Mouse (Mus musculus): ENCODE data around the gene Nbea.

Nbea gene

DNA sequence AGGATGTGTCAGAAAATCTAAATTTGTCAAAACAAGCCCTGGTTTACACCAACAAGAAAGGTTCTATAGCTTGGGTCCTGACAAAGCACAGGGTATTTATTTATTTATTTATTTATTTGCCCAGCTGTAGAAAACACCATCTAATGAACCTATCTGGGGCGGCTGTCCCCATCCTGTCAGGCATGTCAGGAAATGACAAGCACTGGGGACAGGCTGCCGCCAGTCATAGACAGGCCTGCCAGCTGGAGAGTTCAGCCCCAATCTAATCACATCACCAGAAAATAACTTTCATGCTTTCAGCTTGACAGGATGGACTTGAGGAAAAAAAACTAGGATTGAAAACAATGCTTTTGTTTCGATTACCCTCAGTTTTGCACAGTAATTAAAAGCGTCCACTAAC is 440.8 kb downstream of the Nbea start:
- DNase-seq, result no peak

DNA sequence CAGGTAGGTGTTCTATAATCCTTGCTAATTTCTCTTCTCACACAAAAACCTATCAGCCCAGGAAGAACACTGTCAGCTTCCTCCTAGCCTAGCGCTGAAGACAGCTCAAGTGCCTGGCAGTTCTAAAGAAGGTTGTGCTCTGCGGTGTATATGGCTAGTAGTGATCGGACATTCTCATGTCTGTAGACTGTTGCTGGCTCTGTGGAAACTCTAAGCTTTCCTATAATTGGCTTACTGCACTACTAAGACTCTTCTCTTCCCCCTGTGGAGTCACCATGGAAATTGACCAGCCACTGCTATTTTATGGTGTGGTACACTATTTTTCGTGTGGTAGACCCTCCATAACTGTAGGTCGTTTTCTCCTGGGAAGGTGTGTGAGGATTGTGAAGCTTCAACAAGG is 441.3 kb downstream of the Nbea start:
- no peak for DNase-seq

DNA sequence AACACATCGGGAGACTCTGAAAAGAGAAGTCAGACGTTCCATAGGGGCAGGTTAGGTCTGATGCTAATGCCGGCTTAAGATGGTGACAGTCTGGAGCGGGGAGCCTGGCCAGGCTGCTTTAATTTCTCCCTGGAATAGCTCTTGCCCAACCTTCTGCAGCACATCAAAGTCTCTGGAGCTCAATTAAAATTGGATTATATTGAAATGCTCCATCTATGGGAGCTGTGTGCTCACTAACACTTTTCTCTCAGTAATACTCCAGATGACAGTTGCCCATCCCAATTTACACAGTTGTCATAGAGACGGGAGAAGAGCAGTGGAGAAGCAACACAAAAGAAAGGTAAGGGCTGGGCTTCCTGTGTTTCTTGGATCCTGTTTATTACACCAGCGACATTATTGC is 442.1 kb downstream of the Nbea start:
- no peak for DNase-seq

DNA sequence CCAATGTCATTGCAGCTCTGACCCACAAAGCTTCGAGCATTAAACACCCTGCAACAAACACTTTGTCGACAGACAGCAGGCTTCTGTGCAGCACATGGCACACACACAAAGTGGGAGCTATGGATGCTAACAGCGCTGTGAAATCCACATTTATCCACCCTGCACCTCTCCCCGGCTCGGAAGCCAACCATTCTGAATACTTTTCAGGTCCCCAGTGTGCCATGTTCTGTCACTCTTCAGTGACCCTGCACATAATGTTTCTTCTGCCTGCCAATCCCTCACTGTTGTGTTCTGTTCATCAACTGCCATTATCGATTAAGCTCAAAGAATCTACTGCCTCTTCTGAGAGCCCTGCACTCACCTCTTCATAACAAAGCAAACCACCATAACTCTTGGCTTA is 449.8 kb downstream of the Nbea start:
- DNase-seq, result no peak

DNA sequence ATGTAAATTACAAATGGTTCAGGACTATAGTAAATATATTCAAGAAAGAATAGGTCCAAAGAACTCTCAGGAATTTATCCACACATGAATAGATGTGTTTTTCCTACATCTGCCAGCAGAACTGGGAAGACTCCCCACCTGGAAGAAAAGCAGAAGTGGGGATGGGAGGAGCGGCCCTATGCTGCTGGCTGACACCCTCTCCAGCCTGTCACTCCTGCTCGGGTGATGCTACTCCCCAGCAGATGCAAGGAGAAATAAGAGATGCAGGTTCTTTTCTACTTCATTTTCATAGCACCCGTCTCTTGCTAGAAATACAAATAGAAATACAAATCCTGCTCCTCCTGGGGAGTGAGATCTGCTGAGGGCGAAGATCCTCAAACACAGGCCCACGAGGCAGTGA is 453.0 kb downstream of the Nbea start:
- no peak for DNase-seq

DNA sequence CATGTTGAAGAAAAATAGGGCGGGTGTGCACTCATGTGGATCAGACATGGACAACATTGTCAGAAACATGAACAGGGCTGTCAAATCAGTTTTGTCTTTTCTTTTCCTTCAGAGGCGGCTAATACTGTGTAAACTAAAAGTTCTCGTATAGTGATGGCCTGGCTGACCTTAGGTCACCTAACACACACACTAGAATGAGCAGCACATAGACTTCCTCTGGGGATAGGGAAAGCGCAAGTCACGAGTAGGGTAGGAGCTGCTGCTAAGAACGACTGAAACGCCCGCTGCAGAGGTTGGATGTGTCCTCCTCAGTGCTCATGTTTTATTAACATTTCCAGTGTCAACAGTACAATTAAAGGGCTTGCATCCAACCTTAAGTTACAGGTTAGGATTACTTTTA is 453.4 kb downstream of the Nbea start:
- no peak for DNase-seq

DNA sequence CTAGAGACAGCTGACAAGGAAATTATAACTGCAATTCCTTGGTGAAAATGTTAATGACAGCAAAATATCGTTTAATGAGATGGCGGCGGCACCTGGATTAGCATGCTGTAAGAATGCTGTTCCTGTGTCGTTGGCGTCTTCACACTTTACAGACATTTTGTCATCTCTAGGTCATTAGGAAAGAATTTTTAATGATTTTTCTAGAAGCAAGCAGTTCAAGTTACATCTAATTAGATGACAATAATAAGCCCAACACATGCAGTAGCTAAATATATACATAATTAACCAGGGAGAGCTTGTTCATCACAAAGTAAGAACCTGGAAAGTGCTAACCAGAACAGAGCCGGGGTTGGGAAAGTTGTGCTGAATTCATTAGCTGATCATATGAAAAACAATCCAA is 469.2 kb downstream of the Nbea start:
- DNase-seq, result no peak

DNA sequence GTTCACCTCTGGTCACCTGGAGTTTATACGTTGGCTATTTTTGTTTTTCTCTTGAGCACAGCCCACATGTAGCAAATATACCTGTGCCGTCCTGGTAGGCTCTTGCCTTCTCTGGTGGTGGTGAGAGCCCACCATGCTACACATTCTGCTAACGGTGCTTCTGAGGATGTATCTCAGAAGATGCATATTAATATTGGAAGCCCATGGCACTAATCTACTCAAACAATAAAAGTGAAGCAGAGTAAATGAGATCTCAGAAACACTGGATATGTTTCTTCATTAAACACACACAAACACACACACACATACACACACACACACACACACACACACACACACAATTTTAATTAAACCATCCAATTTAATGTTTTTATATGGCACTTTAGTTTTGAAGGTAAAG is 469.6 kb downstream of the Nbea start:
- no peak for DNase-seq

DNA sequence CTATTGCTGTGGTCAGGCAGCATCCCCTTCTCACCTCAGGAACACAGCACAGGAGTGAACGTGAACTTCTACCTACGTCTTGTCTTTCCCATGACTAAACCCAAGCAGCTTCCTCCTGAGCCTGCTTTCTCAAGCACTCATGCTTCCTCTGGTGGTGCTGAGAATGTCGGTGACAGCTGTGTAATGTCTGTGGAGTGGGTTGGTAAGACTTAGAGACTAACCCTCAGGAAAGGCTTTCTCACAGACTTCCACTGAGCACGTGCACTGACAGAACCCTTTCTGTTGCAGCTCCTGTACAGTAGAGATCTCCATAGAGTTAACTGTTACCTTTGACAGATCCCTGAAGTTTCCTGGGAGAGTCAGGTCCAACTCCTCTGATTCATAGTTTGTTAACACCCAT is 473.2 kb downstream of the Nbea start:
- no peak for DNase-seq

DNA sequence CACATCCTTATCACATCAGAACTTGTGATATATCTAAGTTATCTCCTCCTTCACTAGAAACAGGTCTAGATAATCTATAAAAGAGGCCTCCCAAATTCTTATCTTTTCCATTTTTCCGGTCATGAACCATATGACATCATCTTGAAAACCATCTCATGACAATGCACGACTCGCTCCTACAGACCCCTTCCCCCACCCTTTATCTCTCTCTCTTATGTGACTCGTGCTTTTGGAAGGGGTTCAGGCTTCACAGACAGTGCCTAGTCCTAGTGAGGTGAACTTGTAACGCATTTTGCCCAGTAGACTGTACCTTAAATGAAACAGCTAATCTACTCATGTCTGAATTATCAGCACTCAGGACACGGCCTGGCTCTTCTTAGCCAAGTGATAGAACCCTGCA is 481.9 kb downstream of the Nbea start:
- DNase-seq, result no peak

DNA sequence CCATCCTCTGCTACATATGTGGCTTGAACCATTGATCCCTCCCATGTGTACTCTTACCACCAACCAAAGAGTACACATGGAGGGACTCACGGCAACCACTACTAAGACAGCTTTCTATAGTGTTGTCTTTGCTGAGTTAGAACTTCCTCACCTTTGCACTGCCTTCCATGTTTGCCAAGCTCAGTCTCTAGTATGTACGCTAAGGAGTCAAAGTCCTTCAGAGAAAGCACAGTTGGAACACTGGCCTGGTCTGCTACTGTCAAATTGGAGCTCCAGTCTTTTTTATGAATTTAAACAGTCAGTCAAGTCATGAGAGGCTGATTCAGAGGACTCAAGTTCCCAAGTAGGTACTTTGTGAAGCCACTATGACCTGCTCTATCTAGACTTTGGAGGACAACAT is 486.3 kb downstream of the Nbea start:
- no peak for DNase-seq

DNA sequence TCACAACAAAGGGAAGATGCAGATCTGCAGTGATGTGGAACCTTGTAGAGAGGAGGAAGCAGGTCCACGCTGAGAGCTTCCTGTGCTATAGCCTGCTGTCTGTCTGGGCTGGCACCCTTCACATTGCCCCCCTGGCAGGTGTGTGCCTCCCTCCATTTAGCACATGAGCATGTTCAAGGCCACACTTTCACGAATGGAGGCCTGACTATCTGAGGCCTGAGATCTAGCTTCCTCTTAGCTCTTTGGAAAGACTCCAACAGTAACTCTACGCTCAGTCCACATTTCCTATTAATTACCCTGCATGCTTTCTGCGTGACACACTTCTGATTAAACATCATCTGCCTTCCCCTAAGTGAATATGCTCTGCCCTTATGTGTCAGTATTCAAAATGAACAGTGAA is 490.4 kb downstream of the Nbea start:
- DNase-seq, result no peak

DNA sequence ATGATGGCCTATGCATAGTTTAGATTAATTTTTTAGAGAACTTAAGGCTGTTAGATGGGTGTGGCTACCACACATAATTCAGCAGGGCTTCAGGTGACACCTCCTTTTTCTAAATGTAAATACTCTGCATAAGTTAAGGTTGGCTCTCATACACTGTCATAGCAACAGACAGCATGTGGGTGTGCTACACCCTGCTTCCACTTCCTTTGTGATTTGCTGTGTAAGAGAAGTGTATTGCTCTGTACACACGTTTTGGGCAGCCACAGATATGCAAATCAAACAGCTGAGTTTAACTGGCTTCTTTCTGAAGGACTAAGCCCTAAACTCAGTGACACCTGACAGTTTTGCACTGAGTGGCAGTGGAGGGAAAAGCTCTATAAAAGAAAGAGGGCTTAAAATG is 495.4 kb downstream of the Nbea start:
- no peak for DNase-seq

DNA sequence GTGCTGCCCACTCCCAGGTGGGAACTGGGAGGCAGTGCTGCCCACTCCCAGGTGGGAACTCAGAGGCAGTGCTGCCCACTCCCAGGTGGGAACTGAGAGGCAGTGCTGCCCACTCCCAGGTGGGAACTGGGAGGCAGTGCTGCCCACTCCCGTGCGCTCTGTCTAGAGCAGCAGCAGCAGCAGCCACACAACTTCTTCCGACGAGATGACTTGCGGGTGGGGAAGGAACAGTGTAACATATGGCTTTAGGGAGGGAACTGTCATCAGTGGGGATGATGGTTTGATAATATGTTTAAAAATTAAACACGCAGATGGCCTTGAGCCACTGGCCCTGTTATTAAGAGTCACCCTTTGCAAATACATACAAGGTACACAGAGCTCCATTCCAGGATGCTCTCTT is 496.5 kb downstream of the Nbea start:
- no peak for DNase-seq

DNA sequence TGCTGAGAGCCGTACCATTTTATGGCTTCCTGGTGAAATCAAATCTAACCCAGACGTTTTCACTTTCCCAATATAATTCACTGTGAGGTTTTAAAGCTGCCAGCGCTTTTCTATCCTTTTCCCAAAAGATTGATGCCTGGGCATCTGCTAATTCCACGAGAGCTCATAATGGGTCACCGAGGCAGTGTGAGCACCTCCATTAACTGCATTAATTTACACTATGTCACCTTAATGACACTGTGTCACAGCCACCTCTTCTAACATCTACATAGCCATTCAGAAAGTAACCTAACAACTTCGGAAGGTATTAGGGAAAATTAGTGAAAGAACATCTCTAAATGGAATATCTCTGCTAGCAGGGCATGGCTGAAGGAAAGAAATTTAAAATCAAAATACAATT is 497.9 kb downstream of the Nbea start:
- DNase-seq, result no peak

DNA sequence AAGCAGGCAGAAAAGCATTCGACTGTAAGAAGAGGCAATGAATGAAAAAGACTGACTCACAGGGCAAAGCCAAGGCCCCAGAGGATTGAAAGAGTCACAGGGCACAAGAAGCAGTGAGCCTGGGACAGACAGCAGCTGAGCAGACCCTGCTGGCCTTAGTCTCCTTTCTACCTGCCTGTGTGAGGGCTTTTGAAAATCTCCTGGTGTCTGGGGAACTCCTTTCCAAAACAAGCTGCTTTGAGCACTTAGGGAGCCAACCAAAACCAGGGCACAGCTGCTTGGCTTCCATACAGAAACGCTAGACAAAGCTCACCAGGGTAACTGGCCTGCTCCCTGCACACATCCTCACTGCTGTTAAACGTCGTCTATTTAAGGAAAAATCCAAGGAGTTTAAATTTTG is 498.6 kb downstream of the Nbea start:
- no peak for DNase-seq

DNA sequence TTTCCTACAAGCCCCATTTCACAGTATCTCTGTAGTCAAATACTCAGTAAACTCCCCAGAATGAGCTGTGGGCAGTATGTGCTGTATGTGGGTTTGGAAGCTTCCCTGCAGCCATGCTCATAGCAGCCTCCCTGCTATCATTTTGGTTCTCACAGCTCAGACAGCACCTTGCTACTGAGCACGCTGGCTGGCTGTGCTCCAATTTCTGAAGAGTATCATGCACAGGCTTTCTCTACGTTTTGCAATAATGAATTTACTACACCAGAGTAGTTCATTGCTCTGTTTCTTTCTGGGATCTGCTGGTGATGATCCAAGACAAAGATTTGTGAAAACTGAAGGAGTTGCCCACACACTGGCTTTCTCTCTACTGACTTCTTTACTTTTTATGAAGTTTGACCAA is 505.8 kb downstream of the Nbea start:
- no peak for DNase-seq

DNA sequence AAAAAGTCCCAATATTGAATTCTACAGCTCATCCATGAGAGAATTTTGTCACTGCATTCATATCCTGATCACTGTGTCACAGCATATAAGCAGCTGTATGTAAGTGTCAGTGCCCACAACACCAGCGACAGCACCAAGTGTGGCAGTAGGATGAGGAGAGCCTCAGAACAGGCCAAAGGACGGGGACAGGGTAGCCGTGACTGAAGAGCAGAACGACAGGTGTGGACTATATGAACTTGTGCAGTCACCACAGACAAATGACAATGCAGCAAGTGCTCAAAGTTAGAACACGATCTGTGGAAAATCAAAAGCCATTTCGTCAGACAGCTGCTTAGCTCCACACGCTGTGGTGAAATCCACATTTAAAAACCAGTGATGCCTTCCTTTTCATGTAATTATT is 509.3 kb downstream of the Nbea start:
- no peak for DNase-seq

DNA sequence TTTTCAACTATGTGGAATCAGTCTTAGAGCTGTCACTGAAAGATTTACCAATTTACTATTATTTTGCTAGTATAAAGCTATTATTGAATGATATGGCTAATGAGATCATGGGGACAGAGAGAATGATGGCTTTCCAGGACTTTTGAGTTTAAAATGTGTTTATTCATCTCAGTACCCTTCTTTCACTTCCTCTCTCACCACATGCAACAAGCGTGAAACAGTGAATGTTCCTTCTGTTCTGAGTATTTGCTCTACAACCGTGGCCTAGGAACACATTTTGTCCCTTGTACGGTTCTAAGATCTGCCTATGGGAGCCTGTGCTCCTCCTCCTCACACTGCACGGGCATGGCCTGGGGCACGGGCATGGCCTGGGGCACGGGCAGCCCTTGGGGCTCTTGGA is 516.5 kb downstream of the Nbea start:
- DNase-seq, result no peak

DNA sequence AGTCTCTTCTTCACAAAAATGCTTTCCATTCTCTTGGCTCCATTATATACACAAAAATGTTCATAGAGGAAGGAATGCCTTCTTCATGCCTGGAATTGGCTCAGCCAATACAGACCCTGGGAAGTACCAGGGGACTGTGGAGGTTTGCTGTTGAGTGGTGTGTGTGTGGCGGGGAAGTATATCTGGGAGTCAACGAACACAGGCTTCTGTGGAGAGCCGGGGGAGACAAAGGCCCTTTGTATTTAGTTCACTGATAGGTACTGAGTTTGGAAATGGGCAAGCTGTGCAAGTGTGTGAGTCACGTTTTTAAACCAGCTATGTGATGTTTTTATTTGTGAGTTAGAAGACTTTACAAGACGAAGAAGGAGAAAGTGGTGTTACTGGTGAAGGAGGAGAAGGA is 517.6 kb downstream of the Nbea start:
- no peak for DNase-seq

DNA sequence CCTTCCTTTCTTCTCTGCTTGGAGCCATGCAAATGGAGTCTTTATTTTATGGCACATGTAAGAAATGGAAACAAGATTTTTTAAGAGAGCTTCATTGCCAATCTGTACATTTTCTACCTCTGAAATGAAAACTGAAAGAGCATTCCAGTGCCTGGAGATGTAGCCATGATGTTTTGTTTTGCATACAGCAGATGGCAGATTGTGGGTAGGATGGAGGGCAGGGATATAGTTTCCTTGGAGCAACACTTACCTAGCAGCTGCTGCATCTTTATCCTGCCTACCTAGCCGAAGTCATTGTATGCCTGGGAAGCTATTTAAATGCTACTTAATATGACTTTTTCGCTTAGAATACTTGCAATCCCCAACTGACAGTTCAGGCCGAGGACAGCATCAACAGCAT is 518.8 kb downstream of the Nbea start:
- no peak for DNase-seq

DNA sequence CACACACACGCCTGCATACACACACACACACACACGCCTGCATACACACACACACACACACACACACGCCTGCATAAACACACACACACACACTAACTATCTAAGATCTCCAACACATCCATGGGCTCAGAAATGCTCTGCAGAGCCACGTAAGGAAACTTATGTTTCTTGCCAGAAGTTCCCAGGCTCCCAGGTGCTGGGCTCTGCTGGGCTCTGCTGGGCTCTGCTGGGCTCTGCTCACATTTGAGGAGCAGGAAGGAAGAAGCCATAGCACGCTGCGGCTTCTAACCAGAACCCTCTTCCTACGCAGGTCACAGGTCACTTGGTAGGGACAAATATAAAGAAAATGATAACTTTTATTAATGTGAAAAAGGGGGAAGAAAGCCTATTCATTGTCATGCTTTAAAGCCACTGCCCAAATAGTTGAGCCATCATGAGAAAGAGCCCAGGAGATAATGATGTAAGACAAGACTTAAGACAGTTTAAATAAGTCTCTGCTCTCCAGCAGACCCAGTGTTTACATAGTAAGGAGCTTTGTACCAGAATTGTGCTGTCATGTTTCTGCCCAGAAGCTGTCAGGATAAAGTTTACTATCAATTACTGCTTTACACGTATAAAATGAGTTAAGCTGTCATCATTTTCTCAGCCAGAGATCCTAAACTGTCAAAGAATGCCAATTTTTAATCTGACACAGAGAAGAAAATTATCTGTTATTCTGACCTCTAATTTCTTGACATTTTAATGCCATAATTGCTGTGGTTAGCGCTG is 521.6 kb downstream of the Nbea start:
- DNase-seq, result peak; percentile 2

DNA sequence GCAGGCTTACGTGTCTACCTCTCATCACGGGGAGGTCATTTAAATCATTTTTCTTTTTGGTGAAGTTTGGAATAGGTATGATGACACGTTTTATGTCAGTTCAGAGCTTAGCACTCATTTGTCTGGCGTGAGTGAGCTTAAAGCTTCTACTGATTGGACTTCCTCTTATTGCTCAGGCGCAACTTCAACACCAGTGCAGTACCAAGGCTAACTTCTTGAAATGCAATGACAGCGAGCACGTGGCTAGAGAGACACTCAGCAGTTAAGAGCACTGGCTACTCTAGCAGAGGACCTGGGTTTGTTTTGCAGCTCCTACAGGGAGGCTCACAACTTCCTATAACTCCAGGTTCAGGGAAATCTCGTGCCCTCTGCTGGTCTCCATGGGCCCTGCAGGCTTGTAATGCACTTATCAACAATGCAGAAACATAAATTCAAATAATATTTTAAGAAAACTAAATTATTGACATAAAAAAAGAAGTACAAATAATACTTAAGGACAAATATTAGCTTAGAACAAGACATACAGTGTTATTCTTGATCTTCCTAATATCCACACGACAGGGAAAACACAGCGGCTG is 523.2 kb downstream of the Nbea start:
- no peak for DNase-seq

DNA sequence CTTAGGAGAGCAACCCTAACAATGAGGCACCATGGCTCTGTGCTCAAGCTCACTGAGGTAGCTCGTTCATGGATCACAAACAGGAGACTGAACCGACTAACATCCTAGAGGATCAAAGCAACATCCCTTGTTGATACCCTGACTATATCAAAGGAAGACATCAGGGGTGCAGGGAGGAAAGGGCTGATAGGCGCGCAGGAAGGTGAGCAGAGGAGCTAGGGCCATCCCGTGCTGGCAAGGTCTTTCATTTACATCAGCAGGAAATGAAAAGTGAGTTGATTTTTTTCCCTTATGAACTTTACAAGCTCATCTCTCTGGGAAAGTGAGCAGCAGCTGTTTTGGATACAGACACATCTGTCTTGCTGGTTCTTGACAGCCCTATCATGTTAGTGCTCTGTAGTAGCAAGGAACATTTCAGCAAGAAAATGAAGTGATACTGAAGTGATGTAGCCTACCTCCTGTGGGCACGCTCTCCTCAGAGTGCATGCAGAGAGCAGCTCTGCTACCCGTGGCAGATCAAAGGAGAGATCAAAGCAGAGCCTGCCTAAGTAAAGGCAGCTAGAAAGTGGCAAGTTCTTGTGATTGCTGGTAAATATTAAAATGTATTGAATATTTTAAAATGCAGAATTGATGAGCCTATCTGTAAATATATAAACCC is 523.8 kb downstream of the Nbea start:
- peak; percentile 18 for DNase-seq

DNA sequence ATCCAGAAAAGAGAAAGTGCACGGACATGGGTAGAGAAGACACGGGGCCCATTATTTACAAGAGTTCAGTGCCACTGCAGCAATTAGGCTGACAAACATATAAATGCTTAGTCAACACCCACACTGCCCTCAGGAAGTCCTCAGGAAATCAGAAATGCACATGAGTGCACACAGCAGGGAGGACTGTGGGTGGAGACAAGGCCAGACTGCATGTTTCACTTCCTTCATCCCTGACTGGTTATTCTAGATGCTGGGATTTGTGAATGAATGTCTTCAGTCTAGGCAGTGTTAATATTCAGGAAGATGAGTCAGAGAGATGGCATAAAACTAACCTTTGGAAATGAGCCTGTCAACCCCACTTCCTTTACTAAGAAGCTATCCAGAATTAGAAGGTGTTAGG is 531.2 kb downstream of the Nbea start:
- no peak for DNase-seq

Data from thymus, postnatal 25 days (tissue).